Mouse (Mus musculus) intestine, postnatal 0 days (tissue): Measurements from ENCODE around the gene AL732309.1. TPM values are rescaled to one million over a fixed set of nuclear protein-coding genes. Genes with fewer than 3 reads are reported as not detected.
A peak's percentile ranks its signal among the peaks of the same experiment; 100 is the strongest.

Experiments
- ATAC-seq: fragments of 200-750 bp; cut with Nextera tagmentation; 2 replicates; pipeline ENCODE4 v1.8.0; 2017; ENCODE audit warnings: mild to moderate bottlenecking, moderate TSS enrichment, moderate library complexity
- H3K27ac ChIP-seq: fragments of 300-500 bp; sonication (generic); 2 replicates; pipeline ENCODE4 v1.5.1; 2014; ENCODE audit warnings: mild to moderate bottlenecking, low read depth, low read length, moderate library complexity
- H3K27me3 ChIP-seq: fragments of 300-500 bp; sonication (generic); replicated peaks from 2 replicates; pipeline ENCODE4 v1.6.1; 2014; ENCODE audit warnings: low read length, mixed read lengths; ENCODE audit not compliant: control insufficient read depth, insufficient read depth
- H3K36me3 ChIP-seq: fragments of 300-500 bp; sonication (generic); 2 replicates; pipeline ENCODE4 v1.6.1; 2014; ENCODE audit warnings: mild to moderate bottlenecking, moderate library complexity; ENCODE audit not compliant: control insufficient read depth, insufficient read depth
- H3K4me1 ChIP-seq: fragments of 300-500 bp; sonication (generic); replicated peaks from 2 replicates; pipeline ENCODE4 v1.6.1; 2014; ENCODE audit warnings: antibody characterized with exemption, low read length, mixed read lengths; ENCODE audit not compliant: control insufficient read depth, insufficient read depth
- H3K4me2 ChIP-seq: fragments of 300-500 bp; sonication (generic); replicated peaks from 2 replicates; pipeline ENCODE4 v1.6.1; 2014; ENCODE audit warnings: low read depth, mild to moderate bottlenecking, moderate library complexity
- H3K4me3 ChIP-seq: fragments of 300-500 bp; sonication (generic); 2 replicates; pipeline ENCODE4 v1.5.1; 2014; ENCODE audit warnings: low read depth, low read length
- H3K9ac ChIP-seq: fragments of 300-500 bp; sonication (generic); 2 replicates; pipeline ENCODE4 v1.6.1; 2014; ENCODE audit warnings: mild to moderate bottlenecking, low read depth, low read length
- H3K9me3 ChIP-seq: fragments of 300-500 bp; sonication (generic); 2 replicates; pipeline ENCODE4 v1.6.1; 2016; ENCODE audit warnings: mixed run types; ENCODE audit not compliant: control insufficient read depth
- CTCF ChIP-seq: sonication (generic); IDR thresholded peaks from 2 replicates; pipeline ENCODE4 v1.5.1; 2016; ENCODE audit warnings: low read depth, mild to moderate bottlenecking, control low read depth, antibody characterized with exemption, moderate library complexity
- WGBS: fragments of 180-500 bp; shearing (Covaris S2); extraction: QIAGEN DNeasy Blood & Tissue Kit; methylation state at CpG from one replicate; pipeline ENCODE4 v1.1.7; 2014; 5-methylcytosine and 5-hydroxymethylcytosine counted together
- polyA plus RNA-seq: library from polyadenylated mRNA; unstranded; fragments of >200 nt; fragmentation: Nextera tagmentation; extraction: Ambion mirVana; gene quantifications from 2 replicates; pipeline ENCODE4 v1.2.1, GENCODE M21; 2015

AL732309.1 gene
- 10.4 and 12.3 TPM in 2 replicates for polyA plus RNA-seq

- peak; percentile 62 for ATAC-seq
- WGBS: 46% methylated on average over 10 of the region's 10 CpGs
Observed at GRCm38 (mm10) chr2:25246183-25247072, at the start of gene AL732309.1. TSS of gene AL732309.1 (minus strand) at chr2:25246863.

GRCm38 (mm10) chr2:25293706-25294105 is 47.0 kb upstream of the AL732309.1 start:
- no peak overlapping the region for H3K4me2 ChIP-seq
- H3K36me3 ChIP-seq: no peaks in the 10 kb centered on the region
- no peak for TF ChIP-seq CTCF
- no peak for ATAC-seq
- no peak overlapping the region for H3K4me3 ChIP-seq
- no peak overlapping the region for H3K9ac ChIP-seq
- no peaks in the 10 kb centered on the region for H3K9me3 ChIP-seq
- no peaks in the 10 kb centered on the region for H3K4me1 ChIP-seq
- H3K27me3 ChIP-seq: peaks cover 46% of the 10 kb centered on the region
- WGBS: 64% methylated on average over 9 of the region's 9 CpGs
- no peak overlapping the region for H3K27ac ChIP-seq

More at GRCm38 (mm10) chr2:25246183-25247072, at the start of gene AL732309.1:
- H3K4me1 ChIP-seq: peaks cover 4% of the 10 kb centered on the region; the same call in 1 of the 2 replicates
- H3K27ac ChIP-seq: peak within 1 kb of the TSS; percentile 74
- peaks cover 39% of the 10 kb centered on the region for H3K36me3 ChIP-seq
- H3K27me3 ChIP-seq: 0 out of 2 replicates have a peak, but pooled peaks cover 3% of the 10 kb centered on the region
- no peak for TF ChIP-seq CTCF
- peak within 1 kb of the TSS; percentile 11; the same call in 1 of the 2 replicates for H3K9ac ChIP-seq
- peak within 1 kb of the TSS; percentile 55 for H3K4me2 ChIP-seq
- peak within 1 kb of the TSS; percentile 12 for H3K4me3 ChIP-seq
- no peaks in the 10 kb centered on the region for H3K9me3 ChIP-seq

GRCm38 (mm10) chr2:25292856-25293255 is 46.2 kb upstream of the AL732309.1 start:
- no peaks in the 10 kb centered on the region for H3K9me3 ChIP-seq
- TF ChIP-seq CTCF: peak; percentile 93
- H3K27me3 ChIP-seq: peaks cover 46% of the 10 kb centered on the region
- H3K4me2 ChIP-seq: peak overlapping the region; percentile 75
- H3K4me1 ChIP-seq: peaks cover 4% of the 10 kb centered on the region; the same call in 1 of the 2 replicates
- H3K36me3 ChIP-seq: no peaks in the 10 kb centered on the region
- H3K27ac ChIP-seq: no peak overlapping the region
- ATAC-seq: no peak
- WGBS: 0% methylated on average over 1 of the region's 1 CpGs
- H3K4me3 ChIP-seq: 0 out of 2 replicates have a peak overlapping the region, but pooled peaks have one; percentile 42
- no peak overlapping the region for H3K9ac ChIP-seq

GRCm38 (mm10) chr2:25292054-25292544 is 45.4 kb upstream of the AL732309.1 start:
- no peak for TF ChIP-seq CTCF
- H3K9ac ChIP-seq: no peak overlapping the region
- peak overlapping the region; percentile 42 for H3K4me3 ChIP-seq
- H3K27me3 ChIP-seq: peaks cover 46% of the 10 kb centered on the region
- H3K36me3 ChIP-seq: no peaks in the 10 kb centered on the region
- no peaks in the 10 kb centered on the region for H3K9me3 ChIP-seq
- peak overlapping the region; percentile 75 for H3K4me2 ChIP-seq
- peaks cover 8% of the 10 kb centered on the region; the same call in 1 of the 2 replicates for H3K4me1 ChIP-seq
- H3K27ac ChIP-seq: no peak overlapping the region; the same call in 1 of the 2 replicates
- WGBS: 3% methylated on average over 42 of the region's 43 CpGs
- ATAC-seq: no peak

GRCm38 (mm10) chr2:25291184-25292053 is 44.8 kb upstream of the AL732309.1 start:
- 8% methylated on average over 27 of the region's 32 CpGs for WGBS
- Histone ChIP-seq H3K4me1 (peaks cover 11% of the 10 kb centered on the region; the same call in 1 of the 2 replicates), H3K36me3 (no peaks in the 10 kb centered on the region; the same call in 1 of the 2 replicates), H3K9me3 (no peaks in the 10 kb centered on the region), H3K9ac (no peak overlapping the region), H3K27me3 (peaks cover 46% of the 10 kb centered on the region), H3K27ac (no peak overlapping the region), H3K4me3 (peak overlapping the region; percentile 42), H3K4me2 (peak overlapping the region; percentile 75)
- ATAC-seq: no peak
- TF ChIP-seq CTCF: no peak; the same call in 1 of the 2 replicates
